Mouse (Mus musculus) forebrain, embryonic 16.5 days (tissue): ENCODE measurements at regions not wholly inside any gene's neighbourhood (a gene's known extent, or its start where the extent isn't known, plus 50 kb on each side); places are given as distances from the start of the nearest gene placed in this dataset.

Source experiments
- ATAC-seq: fragments of 200-750 bp; cut with Nextera tagmentation; 2 replicates; pipeline ENCODE4 v1.8.0; 2017; ENCODE audit warnings: mild to moderate bottlenecking, moderate library complexity
- H3K27ac ChIP-seq: fragments of 300-500 bp; sonication (generic); 2 replicates; pipeline ENCODE4 v1.5.1; 2014; ENCODE audit warnings: low read length, control low read depth
- H3K27me3 ChIP-seq: fragments of 300-500 bp; sonication (generic); replicated peaks from 2 replicates; pipeline ENCODE4 v1.6.1; 2014; ENCODE audit warnings: low read length; ENCODE audit not compliant: control insufficient read depth, insufficient read depth
- H3K36me3 ChIP-seq: fragments of 300-500 bp; sonication (generic); 2 replicates; pipeline ENCODE4 v1.6.1; 2014; ENCODE audit not compliant: control insufficient read depth, insufficient read depth
- H3K4me1 ChIP-seq: fragments of 300-500 bp; sonication (generic); replicated peaks from 2 replicates; pipeline ENCODE4 v1.6.1; 2014; ENCODE audit warnings: low read length; ENCODE audit not compliant: control insufficient read depth, insufficient read depth
- H3K4me2 ChIP-seq: fragments of 300-500 bp; sonication (generic); 2 replicates; pipeline ENCODE4 v1.6.1; 2014; ENCODE audit warnings: mild to moderate bottlenecking, low read length, control low read depth
- H3K4me3 ChIP-seq: fragments of 300-500 bp; sonication (generic); replicated peaks from 2 replicates; pipeline ENCODE4 v1.5.1; 2014; ENCODE audit warnings: mild to moderate bottlenecking, low read length, control low read depth
- H3K9ac ChIP-seq: fragments of 300-500 bp; sonication (generic); replicated peaks from 2 replicates; pipeline ENCODE4 v1.6.1; 2014; ENCODE audit warnings: low read depth, low read length, control low read depth
- H3K9me3 ChIP-seq: fragments of 300-500 bp; sonication (generic); 2 replicates; pipeline ENCODE4 v1.6.1; 2016; ENCODE audit warnings: low read length; ENCODE audit not compliant: control insufficient read depth
- WGBS: fragments of 180-500 bp; shearing (Covaris S2); extraction: QIAGEN DNeasy Blood & Tissue Kit; methylation state at CpG from one replicate; pipeline ENCODE4 v1.1.7; 2014; 5-methylcytosine and 5-hydroxymethylcytosine counted together

DNA sequence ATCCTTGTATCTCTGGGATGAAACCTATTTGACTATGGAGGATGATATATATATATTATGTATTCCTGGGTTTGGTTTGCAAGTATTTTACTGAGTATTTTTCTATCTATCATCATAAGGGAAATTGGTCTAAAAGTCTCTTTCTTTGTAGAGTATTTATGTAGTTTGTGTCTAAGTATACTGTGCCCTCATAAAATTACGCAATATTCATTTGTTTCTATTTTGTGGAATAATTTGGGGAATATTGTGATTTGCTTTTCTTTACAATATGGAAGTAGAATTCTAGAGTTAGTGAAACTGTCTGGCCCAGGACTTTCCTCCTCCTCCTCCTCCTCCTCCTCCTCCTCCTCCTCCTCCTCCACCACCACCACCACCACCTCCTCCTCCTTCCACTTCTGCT is 640.1 kb downstream of the Slc22a22 start:
- Histone ChIP-seq H3K27ac (no peak overlapping the region), H3K27me3 (no peaks in the 10 kb centered on the region), H3K4me3 (no peak overlapping the region), H3K9ac (no peak overlapping the region), H3K9me3 (no peaks in the 10 kb centered on the region), H3K4me1 (no peaks in the 10 kb centered on the region), H3K4me2 (no peak overlapping the region), H3K36me3 (no peaks in the 10 kb centered on the region)
- no peak for ATAC-seq
- WGBS = 91% methylated on average over 1 of the region's 1 CpGs

DNA sequence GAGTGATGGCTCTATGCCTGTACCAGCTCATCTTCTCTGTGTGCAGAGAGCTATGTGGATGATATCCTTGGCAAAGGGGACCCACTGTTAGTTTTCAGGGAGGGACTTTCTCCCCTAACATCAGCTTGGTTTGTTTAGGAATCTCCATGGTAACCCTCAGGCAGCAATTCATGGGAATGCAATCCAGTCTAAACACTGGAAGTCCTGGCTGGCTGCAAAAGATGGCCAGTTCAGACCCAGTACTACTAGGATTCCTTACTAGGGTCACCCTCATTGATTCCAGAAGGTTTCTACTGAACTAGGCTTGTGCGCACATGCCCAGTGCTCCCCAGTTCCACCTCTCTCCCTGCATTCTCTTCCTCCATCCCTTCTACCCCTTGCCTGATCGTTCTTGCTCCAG is 642.8 kb downstream of the Slc22a22 start:
- ATAC-seq = no peak
- no peaks in the 10 kb centered on the region for H3K27me3 ChIP-seq
- H3K9me3 ChIP-seq = no peaks in the 10 kb centered on the region
- H3K27ac ChIP-seq = no peak overlapping the region
- H3K36me3 ChIP-seq = no peaks in the 10 kb centered on the region
- no peak overlapping the region for H3K4me2 ChIP-seq
- H3K4me3 ChIP-seq = no peak overlapping the region
- no peaks in the 10 kb centered on the region for H3K4me1 ChIP-seq
- WGBS = 76% methylated on average over 2 of the region's 2 CpGs
- no peak overlapping the region for H3K9ac ChIP-seq

DNA sequence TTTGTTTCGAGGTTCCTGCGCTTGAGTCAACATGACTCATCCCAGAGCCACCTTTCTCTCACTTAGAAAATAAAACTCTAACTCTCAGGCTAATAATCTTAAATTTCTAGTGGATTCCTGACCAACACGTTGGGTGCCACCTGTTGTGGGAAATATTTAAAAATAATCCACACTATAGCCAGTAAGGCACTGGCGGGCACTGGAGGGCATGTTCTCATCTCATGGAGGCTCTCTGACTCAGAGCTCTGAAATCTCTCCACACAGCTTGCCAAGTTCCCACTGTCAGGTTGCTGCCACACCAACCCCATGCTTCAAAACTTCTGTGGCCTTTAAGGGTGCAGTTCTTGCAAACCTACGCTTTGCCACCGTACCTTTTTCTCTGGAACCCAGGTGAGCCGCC is 644.8 kb downstream of the Slc22a22 start:
- H3K4me2 ChIP-seq = no peak overlapping the region
- no peak overlapping the region for H3K27ac ChIP-seq
- no peaks in the 10 kb centered on the region for H3K9me3 ChIP-seq
- H3K27me3 ChIP-seq = no peaks in the 10 kb centered on the region
- whole genome bisulfite sequencing = 91% methylated on average over 7 of the region's 7 CpGs
- ATAC-seq = no peak
- no peaks in the 10 kb centered on the region for H3K4me1 ChIP-seq
- no peak overlapping the region for H3K4me3 ChIP-seq
- no peak overlapping the region for H3K9ac ChIP-seq
- H3K36me3 ChIP-seq = no peaks in the 10 kb centered on the region

DNA sequence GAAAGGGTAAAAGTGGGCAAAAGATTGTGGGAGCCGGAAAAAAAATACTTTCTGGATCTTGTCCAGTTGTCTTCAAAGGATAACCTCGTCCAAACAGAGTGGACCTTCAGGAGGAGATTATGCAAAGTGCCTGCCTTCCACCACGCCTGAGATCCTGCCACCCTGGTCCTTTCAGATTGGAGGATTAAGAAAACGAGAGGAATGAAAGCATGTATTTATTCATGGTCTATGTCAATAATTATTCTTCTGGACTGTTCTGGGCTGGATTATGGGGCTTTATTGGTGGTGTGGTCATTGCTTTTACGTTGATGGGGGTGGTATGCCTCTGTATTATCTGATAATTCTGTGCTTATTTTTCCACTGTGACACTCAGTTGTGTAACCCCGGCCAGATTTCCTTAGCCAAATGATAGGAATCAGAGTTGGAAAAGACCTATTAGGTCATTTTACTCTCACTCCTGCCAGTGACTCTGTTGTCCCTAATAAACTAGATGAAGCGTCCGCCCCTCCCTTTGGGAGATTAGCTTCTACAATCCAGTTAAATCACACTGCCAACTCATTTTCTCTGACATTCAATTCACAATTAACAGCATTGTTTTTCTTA is 656.3 kb downstream of the Slc22a22 start:
- H3K4me1 ChIP-seq = no peaks in the 10 kb centered on the region; the same call in 1 of the 2 replicates
- H3K27me3 ChIP-seq = peaks cover 16% of the 10 kb centered on the region
- ATAC-seq = no peak
- no peak overlapping the region for H3K4me2 ChIP-seq
- no peaks in the 10 kb centered on the region for H3K9me3 ChIP-seq
- 23% methylated on average over 8 of the region's 8 CpGs for WGBS
- no peak overlapping the region for H3K9ac ChIP-seq
- no peak overlapping the region for H3K4me3 ChIP-seq
- H3K27ac ChIP-seq = no peak overlapping the region
- H3K36me3 ChIP-seq = no peaks in the 10 kb centered on the region

DNA sequence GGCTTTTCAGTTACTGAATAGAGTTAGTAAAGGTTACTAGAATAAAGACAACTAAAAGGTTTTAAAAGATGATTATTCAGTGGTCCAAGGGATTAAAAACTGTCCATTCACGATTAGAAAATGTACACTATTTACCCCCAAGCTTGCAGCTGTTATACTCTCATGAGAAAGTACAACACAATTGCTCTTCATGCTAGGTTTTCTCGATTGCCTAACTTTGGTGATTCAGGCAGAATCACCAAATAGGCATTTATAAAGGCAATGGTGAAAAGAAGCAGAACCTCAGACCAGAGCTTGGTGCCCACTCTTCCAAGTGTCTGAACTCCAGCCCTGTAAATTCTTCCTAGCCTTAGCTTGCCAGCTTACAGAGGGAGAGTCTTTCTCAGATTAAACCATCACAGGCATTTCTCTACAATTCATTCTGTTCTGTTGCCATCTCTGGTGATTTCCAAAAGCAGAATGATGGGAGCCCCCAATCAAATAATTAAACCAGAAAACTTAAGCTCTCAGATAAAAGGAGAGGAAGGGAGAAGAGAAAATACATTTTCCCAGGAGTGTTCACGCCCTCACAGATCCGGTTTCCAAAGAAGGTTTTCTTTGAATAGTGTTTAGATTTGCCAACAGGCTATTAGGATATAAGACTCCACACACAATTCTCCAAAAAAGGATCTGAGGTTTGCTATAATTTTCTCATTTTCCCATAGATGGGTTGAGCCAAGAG is 657.0 kb downstream of the Slc22a22 start:
- Histone ChIP-seq H3K36me3 (no peaks in the 10 kb centered on the region), H3K4me2 (no peak overlapping the region), H3K27ac (no peak overlapping the region), H3K4me3 (no peak overlapping the region), H3K27me3 (peaks cover 23% of the 10 kb centered on the region), H3K9ac (no peak overlapping the region), H3K9me3 (no peaks in the 10 kb centered on the region), H3K4me1 (no peaks in the 10 kb centered on the region; the same call in 1 of the 2 replicates)
- ATAC-seq = no peak
- WGBS = 34% methylated on average over 4 of the region's 4 CpGs

DNA sequence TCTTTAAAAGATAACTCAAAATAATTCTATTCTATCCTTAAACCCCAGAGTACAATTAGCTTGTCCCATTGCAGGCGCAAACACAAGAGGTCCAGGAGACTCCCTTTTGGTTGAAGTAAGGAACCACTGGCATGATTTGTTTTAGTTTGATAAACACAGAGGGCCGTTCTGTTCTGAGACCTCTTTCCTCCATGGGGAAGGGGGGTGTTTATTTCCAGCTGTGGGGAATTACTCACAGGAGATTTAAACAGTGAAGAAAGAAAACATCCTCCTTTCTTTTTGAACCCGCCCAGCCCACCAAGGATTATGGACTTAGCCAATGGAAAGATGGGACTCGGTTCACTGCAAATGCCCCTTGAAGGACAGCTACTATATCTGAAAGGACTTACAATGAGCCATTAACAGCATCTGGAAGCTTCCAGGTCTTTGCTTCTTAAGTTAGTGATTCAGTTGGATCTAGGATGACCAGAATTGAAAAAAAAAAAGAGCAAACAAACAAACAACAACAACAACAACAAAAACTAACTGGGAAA is 659.2 kb downstream of the Slc22a22 start:
- Histone ChIP-seq H3K36me3 (no peaks in the 10 kb centered on the region), H3K27ac (no peak overlapping the region), H3K27me3 (peaks cover 29% of the 10 kb centered on the region), H3K4me3 (no peak overlapping the region), H3K9ac (no peak overlapping the region), H3K4me2 (no peak overlapping the region), H3K9me3 (no peaks in the 10 kb centered on the region), H3K4me1 (no peaks in the 10 kb centered on the region; the same call in 1 of the 2 replicates)
- 5% methylated on average over 4 of the region's 4 CpGs for WGBS
- no peak for ATAC-seq

DNA sequence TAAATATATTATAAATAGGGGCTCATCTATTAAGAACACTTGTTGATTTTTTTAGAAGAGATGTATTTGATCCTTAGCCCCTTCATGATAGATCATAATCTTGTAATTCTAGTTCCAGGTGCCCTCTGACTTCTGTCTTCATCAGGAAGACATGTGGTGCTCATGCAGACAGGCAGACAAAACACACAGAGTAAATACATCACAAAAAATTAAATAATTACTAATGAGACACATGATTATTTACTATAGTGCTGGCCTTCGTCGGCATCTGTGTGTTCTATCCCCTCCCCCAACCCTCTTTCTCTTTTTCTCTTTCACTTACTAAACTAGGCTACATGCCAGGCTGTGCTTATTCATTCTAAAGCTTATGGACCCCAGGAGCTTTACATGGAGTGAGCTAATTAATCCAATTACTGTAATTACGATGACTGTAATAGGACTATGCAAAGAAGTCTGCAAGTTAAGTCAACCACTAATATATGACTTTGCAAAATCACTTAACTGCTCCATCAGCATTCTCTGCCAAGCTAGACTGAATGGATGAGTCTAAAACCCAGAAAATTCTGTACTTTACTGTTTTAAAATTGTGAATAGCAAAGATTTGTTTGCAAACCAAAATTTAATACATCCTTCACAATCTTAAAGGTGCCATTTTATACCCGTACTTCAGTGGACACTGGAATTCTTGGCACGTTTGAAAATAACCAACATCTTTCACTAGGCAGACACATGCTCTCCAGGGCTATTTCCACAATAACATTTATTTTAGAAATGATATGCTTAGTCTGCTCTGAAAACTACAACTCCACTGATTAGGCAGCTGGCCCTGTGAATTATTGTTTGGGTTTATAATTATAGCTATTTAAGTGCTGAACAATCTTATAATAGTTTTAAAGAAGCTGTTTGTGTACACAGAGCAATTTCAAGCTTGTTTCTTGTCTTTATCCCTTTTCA is 659.9 kb downstream of the Slc22a22 start:
- 3% methylated on average over 5 of the region's 5 CpGs for WGBS
- Histone ChIP-seq H3K36me3 (no peaks in the 10 kb centered on the region), H3K9me3 (no peaks in the 10 kb centered on the region), H3K27me3 (peaks cover 29% of the 10 kb centered on the region), H3K4me3 (no peak overlapping the region), H3K4me2 (no peak overlapping the region), H3K4me1 (no peaks in the 10 kb centered on the region; the same call in 1 of the 2 replicates), H3K9ac (no peak overlapping the region), H3K27ac (no peak overlapping the region)
- ATAC-seq = peak; percentile 90

DNA sequence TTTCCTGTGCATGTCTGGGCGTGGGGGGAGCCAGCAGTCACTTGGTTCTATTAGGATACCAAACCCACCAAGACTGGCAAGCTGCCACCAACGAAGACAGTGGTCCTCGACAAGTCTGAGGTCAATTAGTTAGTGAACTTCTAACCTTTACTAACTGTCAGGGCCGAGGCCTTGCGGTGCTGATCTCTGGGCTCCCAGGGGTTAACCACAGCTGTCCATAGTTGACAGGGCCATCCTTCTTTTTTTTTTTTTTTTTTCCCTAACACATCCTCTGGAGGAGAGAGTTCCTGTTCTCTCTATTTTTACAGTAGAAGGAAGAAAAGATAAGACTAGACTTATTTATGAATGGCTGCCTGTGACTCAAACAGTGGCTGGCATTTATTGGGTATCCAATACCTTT is 663.5 kb downstream of the Slc22a22 start:
- Histone ChIP-seq H3K9me3 (no peaks in the 10 kb centered on the region), H3K9ac (no peak overlapping the region), H3K4me3 (no peak overlapping the region), H3K4me1 (no peaks in the 10 kb centered on the region; the same call in 1 of the 2 replicates), H3K27ac (no peak overlapping the region), H3K4me2 (no peak overlapping the region), H3K36me3 (no peaks in the 10 kb centered on the region), H3K27me3 (peaks cover 16% of the 10 kb centered on the region)
- 62% methylated on average over 5 of the region's 5 CpGs for WGBS
- ATAC-seq = no peak

DNA sequence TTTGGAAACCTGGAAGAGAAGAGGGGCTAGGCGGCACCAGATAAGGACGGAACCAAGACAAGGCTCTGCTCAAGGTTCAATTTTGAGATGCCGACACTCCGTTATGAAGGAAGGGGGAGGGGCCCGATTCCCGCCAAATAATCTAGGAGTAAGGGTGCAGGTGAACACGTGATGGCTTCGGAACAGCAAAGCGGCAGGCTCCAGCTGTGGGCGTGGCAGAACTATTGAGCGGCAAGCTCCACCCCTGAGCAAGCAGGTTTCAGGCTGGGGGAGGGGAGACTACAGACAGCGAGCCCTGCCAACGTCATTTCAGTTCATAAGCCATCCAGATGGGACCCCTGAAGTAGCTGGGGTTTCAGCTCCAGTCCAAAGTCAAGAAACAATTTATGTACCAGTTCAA is 667.3 kb downstream of the Slc22a22 start:
- no peak overlapping the region for H3K9ac ChIP-seq
- ATAC-seq = no peak
- H3K9me3 ChIP-seq = no peaks in the 10 kb centered on the region
- H3K4me2 ChIP-seq = peak overlapping the region; percentile 28
- H3K27ac ChIP-seq = no peak overlapping the region
- WGBS = 38% methylated on average over 13 of the region's 13 CpGs
- H3K27me3 ChIP-seq = peaks cover 4% of the 10 kb centered on the region; the same call in 1 of the 2 replicates
- H3K36me3 ChIP-seq = no peaks in the 10 kb centered on the region
- no peaks in the 10 kb centered on the region for H3K4me1 ChIP-seq
- 0 out of 2 replicates have a peak overlapping the region, but pooled peaks have one; percentile 9 for H3K4me3 ChIP-seq
